Mouse (Mus musculus): ENCODE results near the gene Klk14.
"Not testable (repeated sequence)": the region's sequence is repeated elsewhere in the genome, so short reads cannot be mapped to it uniquely, and the experiment has no call there.

The Klk14 gene

DNA sequence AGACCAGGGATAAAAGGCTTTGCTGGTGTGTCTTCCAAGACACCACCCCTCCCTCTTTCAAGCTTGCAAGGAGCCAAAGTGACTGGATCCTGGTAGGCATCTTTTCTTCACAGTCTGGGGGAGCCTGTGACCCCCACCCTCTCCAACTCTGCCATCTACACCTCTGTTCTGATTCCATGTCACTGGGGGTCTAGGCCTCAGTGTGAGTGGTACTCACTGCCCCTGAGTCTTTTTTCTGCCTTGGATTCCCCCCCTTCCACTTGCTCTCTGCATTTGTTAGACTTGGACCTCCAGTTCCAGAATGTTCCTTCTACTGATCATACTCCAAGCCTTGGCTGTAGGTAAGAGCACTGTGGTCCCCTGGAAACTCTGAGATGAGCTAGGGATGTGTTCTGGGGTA, at the start of gene Klk14:
Klk14 (plus strand) TSS at position 301 of the 400 bp plus-strand sequence.
- no peak for DNase-seq

- no peak for DNase-seq
Measured at GRCm38 (mm10) chr7:43642587-43642986, 47.6 kb upstream of the Klk14 start.

GRCm38 (mm10) chr7:43643046-43643652, 47.1 kb upstream of the Klk14 start:
- DNase-seq = no peak

- DNase-seq = no peak
Measured at GRCm38 (mm10) chr7:43652683-43653082, 37.5 kb upstream of the Klk14 start.

DNA sequence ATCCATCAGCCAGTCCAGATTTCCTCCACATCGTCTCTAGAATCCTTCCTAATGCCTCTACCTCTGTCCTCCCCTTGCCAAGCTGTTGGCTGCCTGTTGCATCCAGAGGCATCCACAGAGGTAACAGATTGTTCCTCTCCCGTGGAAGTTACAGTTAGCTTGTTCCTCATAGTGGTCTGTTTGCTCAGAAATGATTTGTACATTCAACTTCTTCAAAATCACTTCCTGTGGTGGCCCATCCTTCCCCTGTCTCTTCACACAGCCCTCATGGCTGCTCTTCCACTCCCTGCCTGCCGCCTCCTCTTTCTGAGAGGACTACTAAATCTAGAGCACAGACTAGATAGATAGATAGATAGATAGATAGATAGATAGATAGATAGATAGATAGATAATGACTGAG, 35.7 kb upstream of the Klk14 start:
- DNase-seq = no peak

DNA sequence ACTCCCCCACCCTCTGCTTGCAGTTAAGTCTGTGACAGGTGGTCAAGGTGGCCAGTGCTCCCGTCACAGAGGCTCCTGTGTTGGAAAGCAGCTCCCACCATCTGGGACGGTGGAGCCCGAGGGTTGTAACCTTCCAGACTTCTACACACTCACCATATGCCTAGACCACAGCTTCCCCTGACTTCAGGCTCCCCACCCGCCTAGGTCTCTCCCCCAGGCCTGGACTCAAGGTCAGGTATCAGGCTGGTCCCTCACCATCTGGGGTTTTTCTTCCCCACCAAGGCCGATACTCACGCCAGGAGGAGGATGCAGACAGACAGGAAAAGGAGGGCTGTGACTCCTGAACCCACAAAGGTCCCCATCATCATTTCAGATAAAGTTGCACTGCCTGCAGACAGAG, 34.0 kb upstream of the Klk14 start:
- no peak for DNase-seq

- DNase-seq = no peak
Measured at GRCm38 (mm10) chr7:43660002-43660401, 30.2 kb upstream of the Klk14 start, which contains the start of gene Siglece. TSS of gene Siglece (minus strand) at chr7:43660161.

DNA sequence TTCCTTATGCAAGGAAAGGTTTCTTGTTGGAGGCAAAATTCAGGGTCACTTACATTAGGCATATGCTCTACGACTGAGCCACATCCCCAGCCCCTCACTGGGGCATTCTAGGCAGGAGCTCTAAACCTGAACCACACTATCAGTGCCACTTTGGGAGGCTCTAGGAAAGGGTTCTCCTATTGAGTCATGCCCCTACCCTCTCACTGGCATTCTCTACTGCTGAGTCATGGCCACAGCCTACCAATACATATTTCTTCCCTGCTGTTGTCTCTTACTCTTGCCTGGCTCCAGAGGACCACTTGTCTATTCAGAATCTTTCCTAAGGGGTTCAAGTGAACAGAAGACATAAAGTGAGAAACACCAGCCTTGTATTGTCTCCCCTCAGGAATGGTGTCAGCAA, 27.4 kb upstream of the Klk14 start:
- no peak for DNase-seq

DNA sequence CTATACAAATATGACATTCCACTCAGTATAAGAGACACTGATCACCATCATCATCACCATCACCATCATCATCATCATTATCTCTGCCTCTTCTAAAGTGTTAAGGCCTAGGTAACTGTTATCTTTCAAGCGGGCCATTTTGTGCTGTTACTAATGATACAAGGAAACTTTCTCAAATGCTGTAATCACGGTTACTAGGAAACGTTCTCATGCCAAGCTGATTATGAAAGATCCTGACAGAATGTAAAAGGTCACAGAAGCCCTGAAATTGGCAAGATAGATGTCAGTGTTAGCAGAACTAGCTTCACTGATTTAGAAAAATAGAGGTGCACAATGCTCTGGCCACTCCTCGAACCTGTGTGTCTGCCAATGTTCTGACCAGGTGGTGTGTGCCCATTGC, 23.0 kb upstream of the Klk14 start:
- not testable (repeated sequence) for DNase-seq

GRCm38 (mm10) chr7:43668582-43668981, 21.6 kb upstream of the Klk14 start:
- DNase-seq = no peak

DNA sequence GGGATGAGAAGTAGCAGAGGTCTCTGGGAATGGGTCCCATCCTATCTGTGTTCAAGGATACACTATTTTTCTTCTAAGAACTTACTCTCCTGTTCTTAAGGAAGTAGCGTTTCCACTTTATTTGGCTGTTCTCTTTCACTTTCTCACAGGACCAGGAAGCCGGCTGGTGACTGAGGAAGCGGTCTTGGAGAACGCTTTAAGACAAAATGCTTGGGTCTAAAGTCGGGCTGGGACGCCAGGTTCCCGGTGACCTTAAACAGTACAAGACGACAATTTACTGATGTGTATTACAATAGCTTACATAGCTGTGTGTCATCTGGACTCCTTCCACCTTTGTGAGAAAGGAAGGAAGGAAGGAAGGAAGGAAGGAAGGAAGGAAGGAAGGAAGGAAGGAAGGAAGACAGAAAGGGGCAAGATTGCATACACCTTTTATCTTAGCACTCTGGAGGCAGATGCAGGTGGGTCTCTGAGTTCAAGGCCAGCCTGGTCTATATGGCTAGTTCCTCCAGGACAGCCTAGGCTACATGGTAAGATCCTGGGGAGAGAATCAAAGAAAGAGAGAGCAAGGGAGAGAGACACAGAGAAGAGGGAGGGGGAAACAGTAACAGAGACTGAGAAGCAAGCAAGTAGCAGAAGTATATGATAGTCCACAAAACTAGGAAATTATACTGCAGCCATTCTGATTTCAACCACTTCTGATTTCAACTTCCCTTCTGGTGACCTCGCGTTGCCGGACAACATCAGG, 19.0 kb upstream of the Klk14 start:
- DNase-seq = peak in 1 of 2 experiments; percentile 14

- DNase-seq = peak; percentile 93 to 97
Measured at GRCm38 (mm10) chr7:43671809-43672580, 18.2 kb upstream of the Klk14 start, which contains the start of gene Ctu1. TSS of gene Ctu1 (plus strand) at chr7:43672016.

- DNase-seq = peak; percentile 20 to 27
Measured at GRCm38 (mm10) chr7:43672581-43673260, 17.5 kb upstream of the Klk14 start.

- no peak for DNase-seq
Measured at GRCm38 (mm10) chr7:43675091-43675490, 15.1 kb upstream of the Klk14 start.

GRCm38 (mm10) chr7:43678517-43678916, 11.7 kb upstream of the Klk14 start:
- DNase-seq = peak in 1 of 2 experiments; percentile 59

DNA sequence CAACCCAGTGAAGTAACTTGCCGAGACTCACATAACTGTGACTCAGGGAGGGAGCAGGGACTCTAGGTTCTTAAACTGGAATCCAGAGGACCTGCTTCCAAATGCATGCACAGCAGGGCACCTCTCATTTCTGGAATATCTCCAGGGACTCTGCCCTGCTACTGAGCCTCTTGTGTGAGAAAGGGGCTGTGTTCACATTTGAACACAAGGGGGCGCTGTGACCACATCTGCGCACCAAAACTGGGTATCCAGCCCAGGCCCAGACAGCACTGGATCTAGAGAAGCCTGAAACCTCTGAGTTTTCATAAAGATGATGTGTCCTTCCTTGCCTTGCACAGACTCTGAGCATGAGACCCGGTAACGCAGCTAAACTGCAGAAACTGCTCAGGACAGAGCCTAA, 9.3 kb upstream of the Klk14 start:
- DNase-seq = peak in 1 of 2 experiments; percentile 52

GRCm38 (mm10) chr7:43682511-43682910, 7.7 kb upstream of the Klk14 start:
- DNase-seq = not testable (repeated sequence)

GRCm38 (mm10) chr7:43685088-43685487, 5.1 kb upstream of the Klk14 start:
- no peak for DNase-seq

GRCm38 (mm10) chr7:43710031-43710430, 19.8 kb downstream of the Klk14 start:
- no peak for DNase-seq

- no peak for DNase-seq
Measured at GRCm38 (mm10) chr7:43712267-43712666, 22.0 kb downstream of the Klk14 start, which contains the start of gene Klk13. TSS of gene Klk13 (plus strand) at chr7:43712567.

DNA sequence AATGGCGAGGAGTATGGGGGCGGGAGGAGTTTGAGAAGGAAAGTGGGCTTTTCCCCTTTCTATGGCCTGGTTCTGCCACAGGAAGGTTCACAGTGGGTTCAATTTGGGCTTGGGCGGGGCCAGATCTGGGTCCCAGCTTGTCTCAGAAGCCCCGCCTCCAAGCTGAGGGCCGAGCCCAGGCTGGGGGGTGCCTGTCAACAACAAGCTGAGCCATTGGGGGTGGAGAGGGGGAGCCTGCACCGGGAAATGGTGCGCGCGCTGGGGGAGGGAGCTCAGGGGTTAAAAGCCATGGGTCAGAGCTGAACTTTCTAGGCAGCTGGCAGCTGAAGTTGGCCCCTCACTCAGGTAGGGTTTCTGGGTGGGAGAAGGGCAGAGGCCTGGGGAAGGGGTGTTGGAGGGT, 22.7 kb downstream of the Klk14 start:
- DNase-seq = no peak

GRCm38 (mm10) chr7:43713741-43714351, 23.6 kb downstream of the Klk14 start:
- no peak for DNase-seq

Measured in kidney, adult 8-10 months (tissue).